Mouse (Mus musculus) heart, adult 8-10 months (tissue): ENCODE data around the gene Kazn. TPM values are rescaled to one million over a fixed set of nuclear protein-coding genes. Genes with fewer than 3 reads are reported as not detected.

Experiments
- DNase-seq: peaks from one replicate; pipeline ENCODE4 v3.0.0; 2022; ENCODE audit warnings: low spot score
- total RNA-seq, 4 experiments: library from RNA; stranded (reverse); gene quantifications; 2 replicates each; pipeline ENCODE4 v1.2.4; 2022

Kazn gene
- total RNA-seq, result 1 to 10 TPM; 2.9 to 4.0 (median 3.5) TPM

GRCm38 (mm10) chr4:142239240-142240126 lies at the start of gene Kazn:
Gene Kazn (minus strand): TSS chr4:142239401.
- DNase-seq, result peak; percentile 85

DNA sequence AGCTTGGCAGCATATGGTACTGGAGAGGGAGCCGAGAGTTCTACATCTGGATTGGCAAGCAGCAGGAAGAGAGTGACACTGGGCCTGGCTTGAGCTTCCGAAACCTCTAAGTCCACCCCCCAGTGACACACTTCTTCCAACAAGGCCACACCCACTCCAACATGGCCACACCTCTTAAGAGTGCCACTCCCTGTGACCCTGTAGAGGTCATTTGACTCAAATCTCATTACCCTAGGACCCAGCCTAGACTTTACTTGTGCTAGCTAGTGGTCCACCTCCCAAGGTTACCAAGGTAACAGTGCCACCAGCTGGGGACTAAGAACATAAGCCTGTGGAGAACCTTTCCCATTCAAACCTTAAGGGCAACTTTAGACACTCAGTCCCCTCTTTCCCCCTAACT lies 46.3 kb upstream of the Kazn start:
- DNase-seq, result no peak

- no peak for DNase-seq
These were observed 44.7 kb upstream of the Kazn start for GRCm38 (mm10) chr4:142283867-142284266.

DNA sequence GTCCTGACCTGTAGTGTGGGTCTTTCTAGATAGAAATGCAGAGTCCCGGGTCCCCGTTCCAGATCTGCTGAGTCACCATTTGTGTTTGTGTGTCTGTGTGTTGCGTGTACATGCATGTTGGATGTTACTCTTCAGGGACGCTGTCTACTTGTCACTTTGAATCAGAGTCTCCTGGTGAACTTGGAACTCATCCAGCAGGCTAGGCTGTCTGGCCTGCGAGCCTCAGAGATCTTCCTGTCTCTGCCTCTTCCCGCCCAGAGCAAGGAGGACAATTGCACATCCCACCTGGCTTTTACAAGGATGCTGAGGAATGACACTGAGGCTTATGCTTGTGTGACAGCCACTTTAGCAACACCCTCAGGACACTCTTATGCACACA lies 39.0 kb upstream of the Kazn start:
- DNase-seq, result no peak

DNA sequence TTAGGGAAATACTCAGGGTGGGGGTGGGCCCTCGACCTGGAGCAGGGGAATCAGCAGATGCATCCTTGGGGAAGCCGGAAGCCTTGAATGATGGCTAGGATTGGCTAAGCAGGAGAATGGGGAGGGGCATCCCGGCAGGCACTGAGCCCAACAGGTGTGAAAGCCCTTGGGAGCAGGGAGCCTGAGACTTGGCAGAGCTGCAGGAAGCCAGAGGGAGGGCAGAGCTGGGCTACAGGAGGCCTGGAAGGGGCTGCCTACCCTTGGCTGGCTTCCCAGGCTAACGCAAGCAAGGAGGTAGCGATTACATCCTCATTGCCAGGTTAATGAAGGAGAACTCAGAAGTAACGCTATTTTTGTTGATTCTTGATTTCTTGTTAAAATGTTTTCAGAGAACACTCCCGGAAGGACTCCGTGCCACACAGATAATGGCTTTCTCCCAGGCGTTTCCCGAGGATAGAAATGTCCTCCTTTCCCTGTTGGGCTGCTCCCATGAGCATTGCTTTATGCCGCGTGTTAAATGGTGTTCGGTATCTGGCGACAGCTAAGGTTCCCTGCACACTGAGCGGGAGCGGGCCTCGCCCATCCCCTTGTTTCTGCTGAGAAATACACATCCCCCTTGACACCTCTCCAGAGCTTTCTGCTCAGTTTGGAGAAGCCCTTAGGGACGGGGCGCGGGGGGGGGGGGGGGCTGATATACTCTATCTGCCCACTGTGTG lies 38.4 kb upstream of the Kazn start:
- DNase-seq, result no peak

GRCm38 (mm10) chr4:142275242-142275641 lies 36.0 kb upstream of the Kazn start:
- DNase-seq, result no peak

GRCm38 (mm10) chr4:142274441-142275234 lies 35.4 kb upstream of the Kazn start:
- DNase-seq, result no peak

- peak; percentile 37 for DNase-seq
These were observed 32.3 kb upstream of the Kazn start for GRCm38 (mm10) chr4:142271506-142271905.

DNA sequence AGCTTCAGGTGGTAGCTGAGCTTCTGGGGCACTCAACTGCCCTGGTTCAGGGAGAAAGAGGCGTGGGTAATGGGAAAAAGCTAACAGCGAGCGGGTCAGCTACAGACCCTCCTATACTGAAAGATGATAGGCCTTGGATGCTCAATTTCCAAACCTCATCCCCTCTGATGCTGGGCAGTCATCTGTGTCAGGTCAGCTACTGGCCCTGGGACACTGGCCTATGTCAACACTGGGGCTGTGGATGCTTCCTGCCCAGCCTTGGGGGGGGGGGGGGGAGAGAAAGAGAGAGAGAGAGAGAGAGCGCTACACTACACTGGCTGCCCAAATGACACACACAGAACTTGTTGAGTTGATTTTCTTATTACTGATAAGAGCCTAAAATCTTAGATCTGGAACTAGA lies 28.6 kb upstream of the Kazn start:
- no peak for DNase-seq

DNA sequence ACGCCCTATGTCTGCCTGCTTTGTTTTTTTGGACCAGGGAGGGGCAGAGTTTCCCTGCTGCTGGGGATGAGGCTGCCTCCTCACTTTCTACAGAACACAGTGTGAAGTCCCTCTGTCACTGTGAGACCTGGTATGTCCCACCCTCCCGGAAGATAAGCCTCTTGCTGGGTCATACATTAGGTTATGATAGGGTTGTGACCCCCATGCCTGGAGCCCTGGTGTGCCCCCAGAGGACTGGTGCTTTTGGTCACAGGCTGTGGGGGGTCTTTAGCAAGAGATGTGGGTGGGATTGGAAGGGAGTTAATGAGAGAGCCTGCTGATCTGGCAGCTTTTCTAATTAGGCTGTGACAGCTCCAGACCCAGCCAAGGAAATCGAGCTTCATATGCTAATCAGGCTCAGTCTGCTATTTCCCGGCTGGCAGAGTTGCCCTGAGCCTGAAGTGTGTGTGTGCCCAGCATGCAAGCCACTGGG lies 28.2 kb upstream of the Kazn start:
- DNase-seq, result no peak

- no peak for DNase-seq
These were observed 25.1 kb upstream of the Kazn start for GRCm38 (mm10) chr4:142264335-142264734.

GRCm38 (mm10) chr4:142261725-142262124 lies 22.5 kb upstream of the Kazn start:
- no peak for DNase-seq

DNA sequence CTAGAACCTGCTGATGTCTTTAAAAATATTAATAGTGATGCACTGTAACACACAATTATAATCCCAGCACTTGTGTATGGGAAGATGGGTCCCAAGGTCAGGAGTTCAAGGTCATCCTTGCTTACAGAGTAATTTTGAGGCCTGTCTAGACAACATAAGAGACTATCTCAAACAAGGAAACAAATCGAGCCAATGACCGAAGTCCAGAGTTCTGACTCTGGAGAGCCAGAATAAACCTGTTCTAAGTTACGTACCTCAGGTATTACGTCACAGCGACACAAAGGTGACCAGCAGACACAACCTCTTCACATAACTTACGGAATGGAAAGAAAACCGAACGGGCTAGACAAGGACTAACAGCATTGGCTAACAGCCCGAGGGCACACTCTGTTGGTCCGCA lies 19.5 kb upstream of the Kazn start:
- DNase-seq, result no peak

- no peak for DNase-seq
These were observed 14.9 kb upstream of the Kazn start for GRCm38 (mm10) chr4:142254088-142254487.

GRCm38 (mm10) chr4:142251471-142252354 lies 12.5 kb upstream of the Kazn start:
- no peak for DNase-seq

DNA sequence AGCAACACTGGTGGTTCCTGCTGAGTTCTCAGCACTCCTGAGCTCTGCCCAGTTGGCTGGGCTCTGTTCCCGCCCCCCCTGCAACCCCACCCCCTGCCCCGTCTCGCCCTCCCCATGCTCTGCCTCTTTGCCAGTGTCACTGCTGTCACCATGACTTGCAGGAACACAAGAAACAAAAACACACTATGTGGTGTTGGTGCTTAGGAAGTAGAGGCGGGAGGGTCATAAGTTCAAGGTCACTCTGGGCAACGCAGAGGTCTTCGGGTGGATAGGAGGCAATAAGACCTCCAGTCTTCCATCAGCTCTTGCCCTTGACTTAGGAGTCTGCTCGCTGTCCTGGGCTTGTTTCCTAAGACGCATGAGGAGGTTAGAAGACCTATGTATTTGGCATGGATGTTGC lies 10.9 kb upstream of the Kazn start:
- DNase-seq, result no peak

- DNase-seq, result peak; percentile 23
These were observed 10.2 kb upstream of the Kazn start for GRCm38 (mm10) chr4:142249401-142249800.

- DNase-seq, result peak; percentile 84
These were observed 9.2 kb upstream of the Kazn start for GRCm38 (mm10) chr4:142248426-142248825.

- no peak for DNase-seq
These were observed 7.5 kb upstream of the Kazn start for GRCm38 (mm10) chr4:142246698-142247097.

DNA sequence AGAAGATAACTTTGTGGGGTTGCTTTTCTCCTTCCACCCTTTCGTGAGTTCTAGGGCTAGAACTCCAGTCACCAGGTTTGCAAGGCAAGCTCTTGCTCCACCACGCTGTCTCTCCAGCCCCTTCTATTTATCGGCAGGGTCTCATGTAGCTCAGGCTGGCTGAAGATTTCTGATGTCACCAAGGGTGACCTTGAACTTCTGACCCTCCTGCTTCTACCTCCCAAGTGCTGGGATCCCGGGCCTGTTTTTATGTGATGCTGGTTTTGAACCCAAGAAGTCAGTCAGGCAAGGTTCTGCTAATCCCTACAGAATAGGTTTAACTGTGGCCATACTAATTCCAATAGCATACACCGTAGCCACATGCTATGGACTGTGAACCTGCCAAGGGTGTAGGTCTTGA lies 5.4 kb upstream of the Kazn start:
- no peak for DNase-seq
